Mouse (Mus musculus) heart, postnatal 14 days (tissue): ENCODE measurements around the gene Cacna2d2. TPM values are rescaled to one million over a fixed set of nuclear protein-coding genes. Genes with fewer than 3 reads are reported as not detected.

Experiments
- DNase-seq, 2 experiments: peaks; one replicate each; pipeline ENCODE4 v3.0.0; 2021 to 2022
- intact Hi-C: fragments of 180-260 bp; cut with DNase I; formaldehyde crosslinking; loops from one replicate; pipeline ENCODE4 v1.15.1; 2025
- total RNA-seq, 2 experiments: library from RNA; stranded (reverse); gene quantifications; 2 replicates each; pipeline ENCODE4 v1.2.3; 2021

Gene Cacna2d2
- total RNA-seq, 2 experiments from 2014 or later = 5.0 to 10.5 TPM

- peak in 1 of 2 experiments; percentile 8 for DNase-seq
- intact Hi-C loops = no loop called here
Measured at GRCm38 (mm10) chr9:107400060-107400511, 674 bp downstream of the Cacna2d2 start.

- no peak for DNase-seq
- intact Hi-C loops = no loop called here
Measured at GRCm38 (mm10) chr9:107400666-107401285, 1.4 kb downstream of the Cacna2d2 start.

- intact Hi-C loops = no loop called here
- DNase-seq = no peak
Measured at GRCm38 (mm10) chr9:107403116-107403515, 3.7 kb downstream of the Cacna2d2 start.

GRCm38 (mm10) chr9:107409449-107409848 lies 10.0 kb downstream of the Cacna2d2 start:
- intact Hi-C loops = no loop called here
- DNase-seq = no peak

GRCm38 (mm10) chr9:107417106-107417505 lies 17.7 kb downstream of the Cacna2d2 start:
- DNase-seq = no peak
- intact Hi-C loops = no loop called here

GRCm38 (mm10) chr9:107419491-107420244 lies 20.3 kb downstream of the Cacna2d2 start:
- intact Hi-C loops = no loop called here
- no peak for DNase-seq

GRCm38 (mm10) chr9:107420898-107421297 lies 21.5 kb downstream of the Cacna2d2 start:
- intact Hi-C loops = no loop called here

GRCm38 (mm10) chr9:107422878-107423277 lies 23.5 kb downstream of the Cacna2d2 start:
- no peak for DNase-seq
- intact Hi-C loops = no loop called here

More at GRCm38 (mm10) chr9:107420898-107421297, 21.5 kb downstream of the Cacna2d2 start:
- no peak for DNase-seq

GRCm38 (mm10) chr9:107424485-107425175 lies 25.2 kb downstream of the Cacna2d2 start:
- no peak for DNase-seq
- intact Hi-C loops = no loop called here

GRCm38 (mm10) chr9:107427876-107428275 lies 28.5 kb downstream of the Cacna2d2 start:
- intact Hi-C loops = no loop called here
- no peak for DNase-seq

GRCm38 (mm10) chr9:107428451-107429186 lies 29.2 kb downstream of the Cacna2d2 start:
- intact Hi-C loops = no loop called here
- no peak for DNase-seq

- DNase-seq = no peak
- intact Hi-C loops = no loop called here
Measured at GRCm38 (mm10) chr9:107430445-107430844, 31.0 kb downstream of the Cacna2d2 start.

GRCm38 (mm10) chr9:107432546-107432945 lies 33.1 kb downstream of the Cacna2d2 start:
- intact Hi-C loops = no loop called here
- DNase-seq = no peak

GRCm38 (mm10) chr9:107434851-107435250 lies 35.4 kb downstream of the Cacna2d2 start:
- DNase-seq = no peak
- intact Hi-C loops = no loop called here

GRCm38 (mm10) chr9:107435285-107435684 lies 35.9 kb downstream of the Cacna2d2 start:
- no peak for DNase-seq
- intact Hi-C loops = no loop called here

GRCm38 (mm10) chr9:107442891-107443290 lies 43.5 kb downstream of the Cacna2d2 start:
- DNase-seq = no peak
- intact Hi-C loops = no loop called here

- DNase-seq = no peak
- intact Hi-C loops = no loop called here
Measured at GRCm38 (mm10) chr9:107443324-107443723, 43.9 kb downstream of the Cacna2d2 start.

GRCm38 (mm10) chr9:107445011-107445471 lies 45.6 kb downstream of the Cacna2d2 start:
- DNase-seq = no peak
- intact Hi-C loops = no loop called here

GRCm38 (mm10) chr9:107448805-107449517 lies 49.5 kb downstream of the Cacna2d2 start:
- intact Hi-C loops = no loop called here
- DNase-seq = no peak

- no peak for DNase-seq
- intact Hi-C loops = no loop called here
Measured at GRCm38 (mm10) chr9:107451400-107451799, 52.0 kb downstream of the Cacna2d2 start.
